Mouse (Mus musculus) stomach, embryonic 16.5 days (tissue): Measurements from ENCODE around the gene Nosip. TPM values are rescaled to one million over a fixed set of nuclear protein-coding genes. Genes with fewer than 3 reads are reported as not detected.
"Not testable (repeated sequence)": the region's sequence is repeated elsewhere in the genome, so short reads cannot be mapped to it uniquely, and the experiment has no call there.

Experiments used
- ATAC-seq: fragments of 200-750 bp; cut with Nextera tagmentation; 2 replicates; pipeline ENCODE4 v1.8.0; 2017; ENCODE audit warnings: moderate number of reproducible peaks, moderate TSS enrichment; ENCODE audit not compliant: insufficient read depth, low FRiP score
- H3K27ac ChIP-seq: fragments of 300-500 bp; sonication (generic); 2 replicates; pipeline ENCODE4 v1.5.1; 2014; ENCODE audit warnings: low read length
- H3K27me3 ChIP-seq: fragments of 300-500 bp; sonication (generic); 2 replicates; pipeline ENCODE4 v1.6.1; 2014; ENCODE audit warnings: low read length, control low read depth, mixed read lengths; ENCODE audit not compliant: control insufficient read depth, insufficient read depth
- H3K36me3 ChIP-seq: fragments of 300-500 bp; sonication (generic); 2 replicates; pipeline ENCODE4 v1.6.1; 2014; ENCODE audit warnings: low read length; ENCODE audit not compliant: control insufficient read depth, insufficient read depth
- H3K4me1 ChIP-seq: fragments of 300-500 bp; sonication (generic); 2 replicates; pipeline ENCODE4 v1.6.1; 2014; ENCODE audit warnings: low read length, control low read depth, mixed read lengths; ENCODE audit not compliant: control insufficient read depth, insufficient read depth
- H3K4me2 ChIP-seq: fragments of 300-500 bp; sonication (generic); 2 replicates; pipeline ENCODE4 v1.6.1; 2014; ENCODE audit warnings: low read depth, low read length, mixed read lengths
- H3K4me3 ChIP-seq: fragments of 300-500 bp; sonication (generic); replicated peaks from 2 replicates; pipeline ENCODE4 v1.5.1; 2014; ENCODE audit warnings: mild to moderate bottlenecking, low read length
- H3K9ac ChIP-seq: fragments of 300-500 bp; sonication (generic); 2 replicates; pipeline ENCODE4 v1.6.1; 2014; ENCODE audit warnings: low read length
- H3K9me3 ChIP-seq: fragments of 300-500 bp; sonication (generic); replicated peaks from 2 replicates; pipeline ENCODE4 v1.6.1; 2016; ENCODE audit warnings: low read length, control low read depth; ENCODE audit not compliant: control insufficient read depth
- WGBS: fragments of 180-500 bp; shearing (Covaris S2); extraction: QIAGEN DNeasy Blood & Tissue Kit; methylation state at CpG from one replicate; pipeline ENCODE4 v1.1.7; 2014; 5-methylcytosine and 5-hydroxymethylcytosine counted together
- polyA plus RNA-seq: library from polyadenylated mRNA; unstranded; fragments of >200 nt; fragmentation: Nextera tagmentation; extraction: Ambion mirVana; gene quantifications from 2 replicates; pipeline ENCODE4 v1.2.1, GENCODE M21; 2015

The Nosip gene
- polyA plus RNA-seq, 1 experiment from 2014 or later: 55.7 TPM

GRCm38 (mm10) chr7:45090251-45090977 lies 28.2 kb downstream of the Nosip start:
- Histone ChIP-seq H3K9ac (peak overlapping the region; percentile 81), H3K27ac (peak overlapping the region; percentile 90), H3K36me3 (peaks cover 13% of the 10 kb centered on the region), H3K4me2 (peak overlapping the region; percentile 56), H3K4me3 (peak overlapping the region; percentile 49), H3K4me1 (peaks cover 8% of the 10 kb centered on the region), H3K9me3 (no peaks in the 10 kb centered on the region), H3K27me3 (no peaks in the 10 kb centered on the region)
- ATAC-seq: no peak
- WGBS: 75% methylated on average over 13 of the region's 13 CpGs

- H3K36me3 ChIP-seq: peaks cover 7% of the 10 kb centered on the region
- H3K4me3 ChIP-seq: peak overlapping the region; percentile 49
- no peaks in the 10 kb centered on the region for H3K27me3 ChIP-seq
- no peaks in the 10 kb centered on the region for H3K9me3 ChIP-seq
- H3K4me2 ChIP-seq: peak overlapping the region; percentile 56
- peak; percentile 48 for ATAC-seq
- peak overlapping the region; percentile 90 for H3K27ac ChIP-seq
- peaks cover 8% of the 10 kb centered on the region for H3K4me1 ChIP-seq
- H3K9ac ChIP-seq: peak overlapping the region; percentile 81
- WGBS: 8% methylated on average over 35 of the region's 35 CpGs
These were observed 29.1 kb downstream of the Nosip start for GRCm38 (mm10) chr7:45091001-45091990.

GRCm38 (mm10) chr7:45092048-45092447 lies 29.8 kb downstream of the Nosip start, which contains the start of gene Rcn3:
TSS of gene Rcn3 (minus strand) at chr7:45092221.
- Histone ChIP-seq H3K9me3 (no peaks in the 10 kb centered on the region), H3K27ac (peak within 1 kb of the TSS; percentile 90), H3K9ac (peak within 1 kb of the TSS; percentile 81), H3K4me3 (peak within 1 kb of the TSS; percentile 49), H3K4me1 (peaks cover 8% of the 10 kb centered on the region), H3K36me3 (0 out of 2 replicates have a peak, but pooled peaks cover 3% of the 10 kb centered on the region), H3K4me2 (peak within 1 kb of the TSS; percentile 56), H3K27me3 (no peaks in the 10 kb centered on the region)
- under 1% methylated on average over 16 of the region's 16 CpGs for WGBS
- ATAC-seq: peak; percentile 95

- H3K9me3 ChIP-seq: no peaks in the 10 kb centered on the region
- no peak overlapping the region for H3K4me3 ChIP-seq
- H3K36me3 ChIP-seq: no peaks in the 10 kb centered on the region
- peak overlapping the region; percentile 73 for H3K27ac ChIP-seq
- 0 out of 2 replicates have a peak overlapping the region, but pooled peaks have one; percentile 15 for H3K4me2 ChIP-seq
- whole genome bisulfite sequencing: 39% methylated on average over 12 of the region's 12 CpGs
- ATAC-seq: no peak
- H3K4me1 ChIP-seq: peaks cover 8% of the 10 kb centered on the region
- no peak overlapping the region; the same call in 1 of the 2 replicates for H3K9ac ChIP-seq
- no peaks in the 10 kb centered on the region for H3K27me3 ChIP-seq
These were observed 30.7 kb downstream of the Nosip start for GRCm38 (mm10) chr7:45092828-45093515.

GRCm38 (mm10) chr7:45093516-45093905 lies 31.3 kb downstream of the Nosip start:
- 35% methylated on average over 18 of the region's 18 CpGs for WGBS
- H3K4me2 ChIP-seq: no peak overlapping the region
- peak overlapping the region; percentile 73 for H3K27ac ChIP-seq
- H3K4me3 ChIP-seq: no peak overlapping the region
- H3K36me3 ChIP-seq: no peaks in the 10 kb centered on the region
- no peak overlapping the region; the same call in 1 of the 2 replicates for H3K9ac ChIP-seq
- ATAC-seq: no peak
- no peaks in the 10 kb centered on the region for H3K9me3 ChIP-seq
- H3K27me3 ChIP-seq: no peaks in the 10 kb centered on the region
- peaks cover 8% of the 10 kb centered on the region for H3K4me1 ChIP-seq

GRCm38 (mm10) chr7:45094121-45094520 lies 31.9 kb downstream of the Nosip start:
- H3K4me3 ChIP-seq: no peak overlapping the region
- 36% methylated on average over 7 of the region's 7 CpGs for WGBS
- H3K9ac ChIP-seq: no peak overlapping the region
- no peaks in the 10 kb centered on the region for H3K9me3 ChIP-seq
- H3K36me3 ChIP-seq: no peaks in the 10 kb centered on the region
- H3K4me2 ChIP-seq: no peak overlapping the region
- H3K27ac ChIP-seq: no peak overlapping the region
- no peak for ATAC-seq
- H3K4me1 ChIP-seq: peaks cover 8% of the 10 kb centered on the region
- no peaks in the 10 kb centered on the region for H3K27me3 ChIP-seq

- Histone ChIP-seq H3K9ac (no peak overlapping the region), H3K4me3 (no peak overlapping the region), H3K27me3 (no peaks in the 10 kb centered on the region), H3K4me1 (peaks cover 8% of the 10 kb centered on the region), H3K9me3 (no peaks in the 10 kb centered on the region), H3K27ac (no peak overlapping the region), H3K36me3 (no peaks in the 10 kb centered on the region), H3K4me2 (no peak overlapping the region)
- WGBS: 76% methylated on average over 6 of the region's 6 CpGs
- ATAC-seq: no peak
These were observed 33.1 kb downstream of the Nosip start for GRCm38 (mm10) chr7:45095367-45095766.

- WGBS: 94% methylated on average over 14 of the region's 14 CpGs
- H3K4me2 ChIP-seq, H3K9me3 ChIP-seq, H3K27me3 ChIP-seq, H3K4me1 ChIP-seq, ATAC-seq, H3K9ac ChIP-seq, H3K36me3 ChIP-seq, H3K4me3 ChIP-seq, H3K27ac ChIP-seq: not testable (repeated sequence)
These were observed 33.7 kb downstream of the Nosip start for GRCm38 (mm10) chr7:45095965-45096364.
